In genomic region chr5:105415198-105415791, GRCm38 (mm10) we compare ENCODE assay signal across 8 mouse cellular contexts. TPM values are rescaled to one million over a fixed set of nuclear protein-coding genes. Genes with fewer than 3 reads are reported as not detected.
DNase-seq lines count a peak whose midpoint lies in the region; ATAC-seq and TF ChIP-seq lines count a peak whose summit lies in the region.

Gene Lrrc8b (plus strand): TSS chr5:105415775.

- H3K4me1 ChIP-seq in brown adipose tissue, adult 24 weeks (ENCODE audit: control insufficient read depth, insufficient read depth, insufficient read length, low read length): no peaks in the 10 kb centered on the region
- peaks cover 28% of the 10 kb centered on the region for H3K4me1 ChIP-seq in heart, embryonic 13.5 days
- H3K4me1 ChIP-seq in liver, embryonic 11.5 days (replicated peaks; ENCODE audit: control insufficient read depth, insufficient read depth, low read length): peaks cover 36% of the 10 kb centered on the region

- no peak within 1 kb of the TSS for H3K27ac ChIP-seq in brown adipose tissue, adult 24 weeks (replicated peaks; ENCODE audit: low read depth, low read length)
- H3K27ac ChIP-seq in heart, embryonic 13.5 days (replicated peaks): peak within 1 kb of the TSS; percentile 85
- peak within 1 kb of the TSS; percentile 85 for H3K27ac ChIP-seq in liver, embryonic 11.5 days (ENCODE audit: low read depth, low read length)

- H3K9ac ChIP-seq in heart, embryonic 13.5 days: peak within 1 kb of the TSS; percentile 97
- peak within 1 kb of the TSS; percentile 98 for H3K9ac ChIP-seq in liver, embryonic 11.5 days (ENCODE audit: low read depth, low read length)

- H3K4me2 ChIP-seq in heart, embryonic 13.5 days: peak within 1 kb of the TSS; percentile 98
- peak within 1 kb of the TSS; percentile 97 for H3K4me2 ChIP-seq in liver, embryonic 11.5 days
- H3K4me2 ChIP-seq in myocyte (ENCODE audit: low read depth): peak within 1 kb of the TSS; percentile 93

- H3ac ChIP-seq in myocyte (ENCODE audit: control insufficient read depth, insufficient read length): peak within 1 kb of the TSS; percentile 76

- peak within 1 kb of the TSS; percentile 69 for H3K4me3 ChIP-seq in brown adipose tissue, adult 24 weeks (ENCODE audit: insufficient read depth, low read depth, low read length)
- peak within 1 kb of the TSS; percentile 91 for H3K4me3 ChIP-seq in heart, embryonic 13.5 days
- peak within 1 kb of the TSS; percentile 84 for H3K4me3 ChIP-seq in liver, embryonic 11.5 days (ENCODE audit: low read depth, low read length)
- H3K4me3 ChIP-seq in myocyte: peak within 1 kb of the TSS; percentile 25

- H3K9me3 ChIP-seq in heart, embryonic 13.5 days: no peaks in the 10 kb centered on the region
- no peaks in the 10 kb centered on the region for H3K9me3 ChIP-seq in liver, embryonic 11.5 days (ENCODE audit: control insufficient read depth, low read length)

- peak; percentile 90 for DNase-seq in CD4-positive, CD25-positive, alpha-beta regulatory T cell, adult 2 months (ENCODE audit: low read depth, low spot score)
- DNase-seq in fibroblast of lung, adult 2 months (ENCODE audit: low read depth): peak; percentile 69
- peak; percentile 91 for DNase-seq in kidney, postnatal 10 days
- peak; percentile 83 for DNase-seq in liver, embryonic 11.5 days (ENCODE audit: low spot score)
- DNase-seq in spleen, postnatal 4 days (ENCODE audit: low spot score in 2 of 2): peak; percentile 76 to 89

- H3K79me2 ChIP-seq in myocyte (ENCODE audit: control insufficient read depth, insufficient read depth): no peaks in the 10 kb centered on the region

- ATAC-seq in heart, embryonic 13.5 days (ENCODE audit: extremely low read depth, insufficient number of reproducible peaks, low FRiP score, low TSS enrichment): peak; percentile 91
- peak; percentile 86 for ATAC-seq in liver, embryonic 11.5 days (replicated peaks; ENCODE audit: low FRiP score)

- TF ChIP-seq POLR2A in myocyte (IDR thresholded peaks at IDR 0.05; ENCODE audit: insufficient read length, low read depth): peak; percentile 67

- H3K36me3 ChIP-seq in heart, embryonic 13.5 days: 0 out of 2 replicates have a peak, but pooled peaks cover 5% of the 10 kb centered on the region
- no peaks in the 10 kb centered on the region; the same call in 1 of the 2 replicates for H3K36me3 ChIP-seq in liver, embryonic 11.5 days (ENCODE audit: control insufficient read depth, insufficient read depth, low read length)
- H3K36me3 ChIP-seq in myocyte (ENCODE audit: control insufficient read depth, insufficient read depth): no peaks in the 10 kb centered on the region

- no peaks in the 10 kb centered on the region for H3K27me3 ChIP-seq in heart, embryonic 13.5 days (replicated peaks)
- H3K27me3 ChIP-seq in liver, embryonic 11.5 days (replicated peaks; ENCODE audit: control insufficient read depth, insufficient read depth, low read length): no peaks in the 10 kb centered on the region
- no peaks in the 10 kb centered on the region for H3K27me3 ChIP-seq in myocyte (ENCODE audit: control insufficient read depth, insufficient read depth, insufficient read length)

- under 1% methylated on average over 53 of the region's 63 CpGs for WGBS in heart, embryonic 13.5 days
- under 1% methylated on average over 60 of the region's 63 CpGs for WGBS in liver, embryonic 11.5 days

TF ChIP-seq in myocyte, 11 proteins besides CTCF, POLR2A, EP300 and RAD21:
- TF ChIP-seq REST (IDR thresholded peaks at IDR 0.05; ENCODE audit: insufficient read depth, insufficient read length): no peak
- TF ChIP-seq E2F4 (IDR thresholded peaks at IDR 0.05; ENCODE audit: insufficient read depth): peak; percentile 47
- TF ChIP-seq MYOG (IDR thresholded peaks at IDR 0.05; ENCODE audit: control insufficient read depth in 1 of 3, insufficient read depth in 1 of 3, insufficient read length in 2 of 3, low read depth in 2 of 3): peak; percentile 70 to 97 (median 96)
- TF ChIP-seq MYOD1 (IDR thresholded peaks at IDR 0.05; ENCODE audit: control insufficient read depth in 1 of 3, insufficient read length in 2 of 3, low read depth in 2 of 3): peak in 2 of 3 experiments; percentile 94 to 98
- TF ChIP-seq SRF (IDR thresholded peaks at IDR 0.05; ENCODE audit: control insufficient read depth, insufficient read length, low read depth): peak; percentile 46
- no peak for TF ChIP-seq MAX (IDR thresholded peaks at IDR 0.05; ENCODE audit: low read depth)
- peak; percentile 62 for TF ChIP-seq TCF3 (IDR thresholded peaks at IDR 0.05; ENCODE audit: insufficient read length, low read depth)
- peak; percentile 83 for TF ChIP-seq POLR2AphosphoS2 (IDR thresholded peaks at IDR 0.05; ENCODE audit: insufficient read length, low read depth)

RNA-seq across cellular contexts. Expression of gene Lrrc8b, which starts in this region (rescaled TPM):
- polyA plus RNA-seq in brown adipose tissue, adult 24 weeks (2012; ENCODE audit: insufficient read depth, insufficient read length, missing spikeins): 1.0 and 3.7 TPM in 2 replicates
- polyA plus RNA-seq in heart, embryonic 13.5 days (2015; fragmentation: Nextera tagmentation; extraction: Ambion mirVana): 3.7 and 3.8 TPM in 2 replicates
- 9.4 and 10.8 TPM in 2 replicates for polyA plus RNA-seq in liver, embryonic 11.5 days (2014; fragmentation: Nextera tagmentation; extraction: Ambion mirVana)
- 4.4 TPM for polyA plus RNA-seq in myocyte (2012; fragmentation: generic; extraction: Trizol)

Comparison
In these comparisons a context has a peak if more than half of its experiments do, and no peak if none do; other contexts are left out.
1. H3K4me3 ChIP-seq: peak in every context shown above with its lines; median percentile 91 in heart, embryonic 13.5 days; 84 in liver, embryonic 11.5 days; 69 in brown adipose tissue, adult 24 weeks; 25 in myocyte.